Mouse (Mus musculus) inflammation-experienced regulatory T-cells, adult 16 weeks (primary cell): Measurements from ENCODE around the gene Olfr66. TPM values are rescaled to one million over a fixed set of nuclear protein-coding genes. Genes with fewer than 3 reads are reported as not detected.

Experiments
- polyA plus RNA-seq: library from polyadenylated mRNA; unstranded; fragments of 100-300 nt; shearing (Covaris generic); gene quantifications from one replicate; pipeline ENCODE4 v1.2.1, GENCODE M21; 2017

The Olfr66 gene
- polyA plus RNA-seq = not detected

GRCm38 (mm10) chr7:103886152-103886551 lies at the start of gene Olfr66:
TSS of gene Olfr66 (minus strand) at chr7:103886252.

GRCm38 (mm10) chr7:103934264-103934663 lies 48.2 kb upstream of the Olfr66 start, which contains the start of gene Olfr632:
TSS of gene Olfr632 (plus strand) at chr7:103934347.

GRCm38 (mm10) chr7:103928525-103928924 lies 42.5 kb upstream of the Olfr66 start, which contains the start of gene Olfr631:
TSS of gene Olfr631 (plus strand) at chr7:103928825.

GRCm38 (mm10) chr7:103903187-103903586 lies 17.1 kb upstream of the Olfr66 start, which contains the start of gene Olfr65:
TSS of gene Olfr65 (plus strand) at chr7:103903487.

GRCm38 (mm10) chr7:103894385-103894784 lies 8.3 kb upstream of the Olfr66 start, which contains the start of gene Olfr64:
TSS of gene Olfr64 (minus strand) at chr7:103894485.

GRCm38 (mm10) chr7:103853090-103853489 lies 33.0 kb downstream of the Olfr66 start, which contains the start of gene Hbb-y:
TSS of gene Hbb-y (minus strand) at chr7:103853216.

GRCm38 (mm10) chr7:103843034-103843433 lies 43.0 kb downstream of the Olfr66 start, which contains the start of gene Hbb-bh1:
TSS of gene Hbb-bh1 (minus strand) at chr7:103843164.

GRCm38 (mm10) chr7:103840268-103840667 lies 45.8 kb downstream of the Olfr66 start, which contains the start of gene Hbb-bh2:
TSS of gene Hbb-bh2 (minus strand) at chr7:103840520.

Other genes with a start within 250 kb of the Olfr66 start
- gene Olfr622, start 243.6 kb downstream of the Olfr66 start, polyA plus RNA-seq = not detected
- gene Olfr623, start 222.6 kb downstream of the Olfr66 start, polyA plus RNA-seq = not detected
- not detected for gene Olfr624, start 215.1 kb downstream of the Olfr66 start, polyA plus RNA-seq
- gene Olfr625-ps1, start 203.5 kb downstream of the Olfr66 start, polyA plus RNA-seq = not detected
- gene Olfr243, start 171.6 kb downstream of the Olfr66 start, polyA plus RNA-seq = not detected
- gene Olfr628, start 155.9 kb downstream of the Olfr66 start, polyA plus RNA-seq = not detected
- gene Olfr629, start 141.3 kb downstream of the Olfr66 start, polyA plus RNA-seq = not detected
- gene Olfr630, start 128.9 kb downstream of the Olfr66 start, polyA plus RNA-seq = not detected
- not detected for gene Olfr69, start 114.7 kb downstream of the Olfr66 start, polyA plus RNA-seq
- gene Olfr68, start 106.6 kb downstream of the Olfr66 start, polyA plus RNA-seq = not detected
- not detected for gene Olfr67, start 94.4 kb downstream of the Olfr66 start, polyA plus RNA-seq
- gene Hbb-bt, start 72.3 kb downstream of the Olfr66 start, polyA plus RNA-seq = 122 TPM
- gene Hbb-bs, start 58.2 kb downstream of the Olfr66 start, polyA plus RNA-seq = 599 TPM
- gene Hbb-bh2, start 45.7 kb downstream of the Olfr66 start, polyA plus RNA-seq = not detected
- gene Hbb-bh1, start 43.1 kb downstream of the Olfr66 start, polyA plus RNA-seq = not detected
- not detected for gene Hbb-y, start 33.0 kb downstream of the Olfr66 start, polyA plus RNA-seq
- gene Olfr64, start 8.2 kb upstream of the Olfr66 start, polyA plus RNA-seq = not detected
- not detected for gene Olfr65, start 17.2 kb upstream of the Olfr66 start, polyA plus RNA-seq
- not detected for gene Olfr631, start 42.6 kb upstream of the Olfr66 start, polyA plus RNA-seq
- not detected for gene Olfr632, start 48.1 kb upstream of the Olfr66 start, polyA plus RNA-seq
- gene Olfr633, start 58.2 kb upstream of the Olfr66 start, polyA plus RNA-seq = not detected
- gene Olfr635, start 84.9 kb upstream of the Olfr66 start, polyA plus RNA-seq = 0.04 TPM
- gene Olfr638, start 112.5 kb upstream of the Olfr66 start, polyA plus RNA-seq = not detected
- not detected for gene Olfr639, start 131.1 kb upstream of the Olfr66 start, polyA plus RNA-seq
- gene Olfr640, start 139.3 kb upstream of the Olfr66 start, polyA plus RNA-seq = not detected
- not detected for gene Olfr641, start 149.2 kb upstream of the Olfr66 start, polyA plus RNA-seq
- gene Olfr642, start 166.4 kb upstream of the Olfr66 start, polyA plus RNA-seq = not detected
- 0.12 TPM for gene 4930516K23Rik, start 175.2 kb upstream of the Olfr66 start, polyA plus RNA-seq
- not detected for gene Olfr644, start 185.6 kb upstream of the Olfr66 start, polyA plus RNA-seq
- gene Olfr645, start 199.2 kb upstream of the Olfr66 start, polyA plus RNA-seq = not detected
- gene Olfr646, start 218.6 kb upstream of the Olfr66 start, polyA plus RNA-seq = not detected
- gene Ubqln5, start 243.6 kb upstream of the Olfr66 start, polyA plus RNA-seq = not detected